ENCODE assay signal across 8 mouse cellular contexts in the genomic region with DNA sequence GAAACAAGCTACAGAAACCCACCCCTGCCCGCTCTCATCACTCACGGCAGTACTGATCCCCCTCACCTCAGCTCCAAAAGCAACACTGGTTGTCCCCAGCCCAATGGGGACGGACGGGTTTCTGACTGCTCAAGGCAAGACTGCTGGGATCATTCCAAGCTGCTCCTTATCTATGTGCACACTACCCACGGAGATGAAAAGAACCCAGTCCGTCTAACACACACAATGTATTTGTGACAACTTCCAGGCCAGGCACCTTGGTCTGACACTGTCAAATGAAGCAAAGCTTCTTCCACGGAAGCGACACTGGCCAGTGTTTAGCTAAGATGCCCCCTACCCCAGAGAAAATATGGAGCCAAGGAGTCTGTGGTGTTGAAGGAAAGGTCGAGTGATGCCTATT. TPM values are rescaled to one million over a fixed set of nuclear protein-coding genes. Genes with fewer than 3 reads are reported as not detected.
DNase-seq lines count a peak whose midpoint lies in the region; ATAC-seq lines count a peak whose summit lies in the region.

No protein-coding gene starts in this region.

- peaks cover 35% of the 10 kb centered on the region for H3K4me1 ChIP-seq in liver, embryonic 12.5 days

- intact Hi-C loops in left cerebral cortex, postnatal 4 days (cut with DNase I) = no loop called here

- H3K4me2 ChIP-seq in liver, embryonic 12.5 days = peak overlapping the region; percentile 97

- H3K9me3 ChIP-seq in liver, embryonic 12.5 days (replicated peaks) = no peaks in the 10 kb centered on the region

- peak overlapping the region; percentile 41; the same call in 1 of the 2 replicates for H3K27ac ChIP-seq in liver, embryonic 12.5 days

- peak; percentile 53 for DNase-seq in cerebellum, adult 9-10 months
- no peak for DNase-seq in cerebellum, adult 8-10 months
- peak; percentile 6 for DNase-seq in thymus, postnatal 14 days
- DNase-seq in thymus, postnatal 4 days = no peak
- no peak for DNase-seq in right cerebral cortex, adult 2 months (ENCODE audit: low spot score in 2 of 2)
- no peak for DNase-seq in left cerebral cortex, postnatal 4 days
- no peak for DNase-seq in frontal cortex, postnatal 10 days (ENCODE audit: low spot score in 2 of 2)

- no peak for ATAC-seq in liver, embryonic 12.5 days

- 40% methylated on average over 9 of the region's 9 CpGs for WGBS in liver, embryonic 12.5 days (ENCODE audit: insufficient replicate concordance)

- H3K27me3 ChIP-seq in liver, embryonic 12.5 days (replicated peaks) = 0 out of 2 replicates have a peak, but pooled peaks cover 3% of the 10 kb centered on the region

- H3K36me3 ChIP-seq in liver, embryonic 12.5 days = peaks cover 38% of the 10 kb centered on the region

- peak overlapping the region; percentile 98 for H3K9ac ChIP-seq in liver, embryonic 12.5 days

- peak overlapping the region; percentile 92 for H3K4me3 ChIP-seq in liver, embryonic 12.5 days

RNA-seq across cellular contexts. Expression of gene Dynll2, which starts 1.7 kb away (rescaled TPM):
- 14.3 and 15.5 TPM in 2 replicates for polyA plus RNA-seq in liver, embryonic 12.5 days (2016; fragmentation: Nextera tagmentation; extraction: Ambion mirVana)
- 100 to 1,000 TPM; 311 to 328 TPM for total RNA-seq in left cerebral cortex, postnatal 4 days (2021)

Comparison
In these comparisons a context has a peak if more than half of its experiments do, and no peak if none do; other contexts are left out.
1. DNase-seq: peak in cerebellum, adult 9-10 months (single experiment) and thymus, postnatal 14 days (single experiment); none in cerebellum, adult 8-10 months (single experiment), thymus, postnatal 4 days (single experiment), right cerebral cortex, adult 2 months (0 of 2), left cerebral cortex, postnatal 4 days (single experiment) and frontal cortex, postnatal 10 days (0 of 2).